Mouse (Mus musculus): ENCODE measurements around the gene Plekhm1. TPM values are rescaled to one million over a fixed set of nuclear protein-coding genes. Genes with fewer than 3 reads are reported as not detected.
"Not testable (repeated sequence)": the region's sequence is repeated elsewhere in the genome, so short reads cannot be mapped to it uniquely, and the experiment has no call there.

Plekhm1 gene
- polyA plus RNA-seq, 1 experiment from 2014 or later = 7.6 TPM

GRCm38 (mm10) chr11:103412950-103413423 lies 500 bp upstream of the Plekhm1 start:
- 5% methylated on average over 14 of the region's 14 CpGs for WGBS
- Histone ChIP-seq H3K36me3 (ENCODE audit: control insufficient read depth, insufficient read depth, low read length) (no peaks in the 10 kb centered on the region), H3K9ac (ENCODE audit: low read length) (peak overlapping the region; percentile 83), H3K27ac (ENCODE audit: low read depth, low read length) (no peak overlapping the region), H3K4me1 (ENCODE audit: control insufficient read depth, insufficient read depth, low read length) (peaks cover 10% of the 10 kb centered on the region; the same call in 1 of the 2 replicates), H3K4me2 (peak overlapping the region; percentile 84), H3K9me3 (ENCODE audit: control insufficient read depth, low read length) (no peaks in the 10 kb centered on the region), H3K27me3 (ENCODE audit: control insufficient read depth, insufficient read depth, low read length) (no peaks in the 10 kb centered on the region), H3K4me3 (ENCODE audit: low read depth, low read length) (peak overlapping the region; percentile 86)
- ATAC-seq (ENCODE audit: low FRiP score) (no peak), DNase-seq (ENCODE audit: low spot score, missing footprints) (no peak)

DNA sequence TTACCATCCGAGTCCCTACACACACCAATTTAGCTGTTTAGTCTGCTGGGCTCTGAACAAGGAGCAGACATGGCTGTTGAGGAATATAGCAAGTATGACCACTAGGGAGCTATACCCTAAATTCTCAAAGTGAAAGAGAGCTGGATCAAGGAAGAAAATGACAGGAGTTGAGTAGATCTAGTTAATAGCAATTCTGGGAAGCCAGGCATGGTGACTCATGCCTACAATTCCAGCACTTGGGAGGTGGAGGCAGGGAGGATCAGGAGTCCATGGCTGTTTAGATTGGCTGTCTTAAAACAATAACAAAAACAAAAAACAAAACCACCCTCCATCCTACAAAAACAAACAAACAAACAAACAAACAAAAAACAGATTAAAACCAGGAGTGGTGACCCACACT lies 1.2 kb downstream of the Plekhm1 start:
- no peak overlapping the region for H3K4me3 ChIP-seq (ENCODE audit: low read depth, low read length)
- H3K4me2 ChIP-seq = peak overlapping the region; percentile 84; the same call in 1 of the 2 replicates

DNA sequence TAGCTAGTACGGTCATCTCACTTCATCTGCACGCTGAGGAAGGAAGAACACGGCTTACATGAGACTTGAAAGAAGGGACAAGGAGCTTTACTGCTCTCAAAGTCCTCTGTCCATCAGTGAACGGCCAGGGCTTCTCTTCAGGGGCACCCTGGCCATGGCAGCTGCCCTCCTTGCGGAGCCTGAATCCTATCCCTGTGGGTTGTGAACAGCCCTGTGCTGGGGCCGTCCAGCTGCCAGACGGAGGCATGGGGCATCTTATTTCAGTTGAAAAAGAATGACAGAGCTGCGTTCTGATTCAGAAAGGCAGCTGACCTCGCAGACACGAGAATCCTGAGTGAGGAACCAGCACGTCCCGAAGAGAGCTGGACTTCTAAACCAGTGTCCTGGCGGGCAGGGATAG lies 3.6 kb downstream of the Plekhm1 start:
- H3K4me1 ChIP-seq (ENCODE audit: control insufficient read depth, insufficient read depth, low read length) = peaks cover 10% of the 10 kb centered on the region; the same call in 1 of the 2 replicates
- H3K27ac ChIP-seq (ENCODE audit: low read depth, low read length) = no peak overlapping the region
- WGBS = 90% methylated on average over 13 of the region's 13 CpGs
- DNase-seq (ENCODE audit: low spot score, missing footprints) = no peak
- H3K9ac ChIP-seq (ENCODE audit: low read length) = no peak overlapping the region
- H3K36me3 ChIP-seq (ENCODE audit: control insufficient read depth, insufficient read depth, low read length) = no peaks in the 10 kb centered on the region
- no peak overlapping the region for H3K4me2 ChIP-seq
- no peaks in the 10 kb centered on the region for H3K27me3 ChIP-seq (ENCODE audit: control insufficient read depth, insufficient read depth, low read length)
- H3K4me3 ChIP-seq (ENCODE audit: low read depth, low read length) = no peak overlapping the region
- H3K9me3 ChIP-seq (ENCODE audit: control insufficient read depth, low read length) = no peaks in the 10 kb centered on the region
- ATAC-seq (ENCODE audit: low FRiP score) = no peak

More for the DNA sequence above, 1.2 kb downstream of the Plekhm1 start:
- no peaks in the 10 kb centered on the region for H3K36me3 ChIP-seq (ENCODE audit: control insufficient read depth, insufficient read depth, low read length)
- ATAC-seq (ENCODE audit: low FRiP score) = no peak
- H3K9me3 ChIP-seq (ENCODE audit: control insufficient read depth, low read length) = no peaks in the 10 kb centered on the region
- H3K27me3 ChIP-seq (ENCODE audit: control insufficient read depth, insufficient read depth, low read length) = no peaks in the 10 kb centered on the region
- 74% methylated on average over 1 of the region's 1 CpGs for WGBS
- H3K27ac ChIP-seq (ENCODE audit: low read depth, low read length) = no peak overlapping the region
- DNase-seq (ENCODE audit: low spot score, missing footprints) = no peak
- no peak overlapping the region for H3K9ac ChIP-seq (ENCODE audit: low read length)
- H3K4me1 ChIP-seq (ENCODE audit: control insufficient read depth, insufficient read depth, low read length) = peaks cover 10% of the 10 kb centered on the region; the same call in 1 of the 2 replicates

DNA sequence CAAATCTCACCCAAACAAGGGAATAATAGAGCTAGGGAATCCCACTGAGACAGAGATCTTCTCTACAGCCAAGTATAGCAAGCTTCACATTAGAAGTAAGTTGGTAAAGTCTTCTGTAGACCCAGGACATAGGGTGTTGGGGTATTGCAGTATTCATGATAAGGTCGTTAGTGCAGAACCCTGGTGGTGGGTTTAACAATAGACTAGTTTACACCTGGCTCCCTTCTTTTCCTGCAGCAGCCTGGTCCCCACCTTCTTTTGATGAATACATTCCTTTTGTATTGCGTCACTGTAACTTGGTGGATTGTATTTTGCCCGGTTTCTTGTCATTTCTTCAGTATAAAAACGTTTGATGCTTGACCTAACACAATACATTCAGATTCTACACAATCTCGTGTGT lies 5.4 kb downstream of the Plekhm1 start:
- H3K4me3 ChIP-seq (ENCODE audit: low read depth, low read length); ATAC-seq (ENCODE audit: low FRiP score); DNase-seq (ENCODE audit: low spot score, missing footprints): not testable (repeated sequence)

DNA sequence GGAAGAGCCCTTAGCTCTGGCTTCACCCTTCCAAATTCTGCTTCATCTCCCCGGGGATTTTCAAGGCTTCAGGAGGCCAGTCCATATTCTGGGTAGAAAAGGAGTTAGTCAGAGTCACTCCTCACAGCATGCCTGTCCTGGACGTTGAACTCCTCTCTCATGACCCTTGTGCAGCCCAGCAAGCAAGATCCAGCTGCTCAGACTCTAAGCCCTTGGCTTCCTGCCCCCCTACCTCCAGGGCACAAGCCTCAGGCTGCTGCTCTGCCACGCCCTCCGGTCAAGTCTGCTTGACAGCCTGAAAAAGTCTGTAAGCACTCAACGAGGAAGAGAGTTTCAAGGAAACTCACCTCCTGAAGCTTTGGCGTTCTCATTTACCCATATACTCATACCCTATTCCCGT lies 5.9 kb downstream of the Plekhm1 start:
- WGBS = 79% methylated on average over 7 of the region's 7 CpGs
- Histone ChIP-seq H3K9me3 (ENCODE audit: control insufficient read depth, low read length) (no peaks in the 10 kb centered on the region), H3K27me3 (ENCODE audit: control insufficient read depth, insufficient read depth, low read length) (no peaks in the 10 kb centered on the region), H3K9ac (ENCODE audit: low read length) (no peak overlapping the region), H3K4me1 (ENCODE audit: control insufficient read depth, insufficient read depth, low read length) (peaks cover 7% of the 10 kb centered on the region; the same call in 1 of the 2 replicates), H3K4me3 (ENCODE audit: low read depth, low read length) (no peak overlapping the region), H3K27ac (ENCODE audit: low read depth, low read length) (no peak overlapping the region), H3K4me2 (no peak overlapping the region), H3K36me3 (ENCODE audit: control insufficient read depth, insufficient read depth, low read length) (no peaks in the 10 kb centered on the region)
- ATAC-seq (ENCODE audit: low FRiP score) (no peak), DNase-seq (ENCODE audit: low spot score, missing footprints) (no peak)

More for the DNA sequence above, 5.4 kb downstream of the Plekhm1 start:
- peaks cover 10% of the 10 kb centered on the region; the same call in 1 of the 2 replicates for H3K4me1 ChIP-seq (ENCODE audit: control insufficient read depth, insufficient read depth, low read length)
- not testable (repeated sequence) for H3K9ac ChIP-seq (ENCODE audit: low read length); H3K27me3 ChIP-seq (ENCODE audit: control insufficient read depth, insufficient read depth, low read length); H3K9me3 ChIP-seq (ENCODE audit: control insufficient read depth, low read length); H3K27ac ChIP-seq (ENCODE audit: low read depth, low read length); H3K36me3 ChIP-seq (ENCODE audit: control insufficient read depth, insufficient read depth, low read length); H3K4me2 ChIP-seq
- 69% methylated on average over 5 of the region's 5 CpGs for WGBS

- 97% methylated on average over 1 of the region's 1 CpGs for WGBS
Measured at GRCm38 (mm10) chr11:103405814-103406213, 6.7 kb downstream of the Plekhm1 start.

DNA sequence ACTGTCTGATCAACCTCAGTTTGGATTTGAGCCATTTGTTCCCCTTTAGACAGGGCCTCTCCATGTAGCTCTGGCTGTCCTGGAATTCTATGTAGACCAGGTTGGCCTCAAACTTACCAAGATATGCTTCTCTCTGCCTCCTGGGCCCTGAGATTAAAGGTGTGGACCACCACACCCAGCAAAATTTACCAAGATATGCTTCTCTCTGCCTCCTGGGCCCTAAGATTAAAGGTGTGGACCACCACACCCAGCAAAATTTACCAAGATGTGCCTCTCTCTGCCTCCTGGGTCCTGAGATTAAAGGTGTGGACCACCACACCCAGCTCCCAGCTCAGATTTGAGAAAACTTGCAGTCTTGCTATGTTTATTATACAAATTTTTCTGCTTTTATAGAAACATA lies 7.9 kb downstream of the Plekhm1 start:
- no peaks in the 10 kb centered on the region for H3K27me3 ChIP-seq (ENCODE audit: control insufficient read depth, insufficient read depth, low read length)
- no peak overlapping the region for H3K9ac ChIP-seq (ENCODE audit: low read length)
- ATAC-seq (ENCODE audit: low FRiP score) (no peak), DNase-seq (ENCODE audit: low spot score, missing footprints) (no peak)
- no peak overlapping the region for H3K4me3 ChIP-seq (ENCODE audit: low read depth, low read length)
- H3K4me2 ChIP-seq = no peak overlapping the region
- no peaks in the 10 kb centered on the region for H3K36me3 ChIP-seq (ENCODE audit: control insufficient read depth, insufficient read depth, low read length)
- no peaks in the 10 kb centered on the region for H3K4me1 ChIP-seq (ENCODE audit: control insufficient read depth, insufficient read depth, low read length)
- H3K9me3 ChIP-seq (ENCODE audit: control insufficient read depth, low read length) = no peaks in the 10 kb centered on the region
- H3K27ac ChIP-seq (ENCODE audit: low read depth, low read length) = no peak overlapping the region

More at GRCm38 (mm10) chr11:103405814-103406213, 6.7 kb downstream of the Plekhm1 start:
- Histone ChIP-seq H3K27ac (ENCODE audit: low read depth, low read length) (no peak overlapping the region), H3K4me2 (no peak overlapping the region), H3K9ac (ENCODE audit: low read length) (no peak overlapping the region), H3K4me3 (ENCODE audit: low read depth, low read length) (no peak overlapping the region), H3K9me3 (ENCODE audit: control insufficient read depth, low read length) (no peaks in the 10 kb centered on the region), H3K36me3 (ENCODE audit: control insufficient read depth, insufficient read depth, low read length) (no peaks in the 10 kb centered on the region), H3K4me1 (ENCODE audit: control insufficient read depth, insufficient read depth, low read length) (no peaks in the 10 kb centered on the region), H3K27me3 (ENCODE audit: control insufficient read depth, insufficient read depth, low read length) (no peaks in the 10 kb centered on the region)
- ATAC-seq (ENCODE audit: low FRiP score) = no peak
- no peak for DNase-seq (ENCODE audit: low spot score, missing footprints)

GRCm38 (mm10) chr11:103403776-103404175 lies 8.7 kb downstream of the Plekhm1 start:
- Histone ChIP-seq H3K9me3 (ENCODE audit: control insufficient read depth, low read length) (no peaks in the 10 kb centered on the region), H3K36me3 (ENCODE audit: control insufficient read depth, insufficient read depth, low read length) (no peaks in the 10 kb centered on the region), H3K4me1 (ENCODE audit: control insufficient read depth, insufficient read depth, low read length) (no peaks in the 10 kb centered on the region), H3K4me2 (no peak overlapping the region), H3K4me3 (ENCODE audit: low read depth, low read length) (no peak overlapping the region), H3K27me3 (ENCODE audit: control insufficient read depth, insufficient read depth, low read length) (no peaks in the 10 kb centered on the region), H3K27ac (ENCODE audit: low read depth, low read length) (no peak overlapping the region), H3K9ac (ENCODE audit: low read length) (no peak overlapping the region)
- DNase-seq (ENCODE audit: low spot score, missing footprints) (no peak), ATAC-seq (ENCODE audit: low FRiP score) (no peak)
- WGBS = 67% methylated on average over 4 of the region's 4 CpGs

GRCm38 (mm10) chr11:103402738-103403137 lies 9.7 kb downstream of the Plekhm1 start:
- DNase-seq (ENCODE audit: low spot score, missing footprints) (no peak), ATAC-seq (ENCODE audit: low FRiP score) (no peak)
- H3K9ac ChIP-seq (ENCODE audit: low read length) = no peak overlapping the region
- 94% methylated on average over 5 of the region's 5 CpGs for WGBS
- no peaks in the 10 kb centered on the region for H3K9me3 ChIP-seq (ENCODE audit: control insufficient read depth, low read length)
- H3K4me3 ChIP-seq (ENCODE audit: low read depth, low read length) = no peak overlapping the region
- H3K36me3 ChIP-seq (ENCODE audit: control insufficient read depth, insufficient read depth, low read length) = no peaks in the 10 kb centered on the region
- no peak overlapping the region for H3K4me2 ChIP-seq
- no peaks in the 10 kb centered on the region for H3K27me3 ChIP-seq (ENCODE audit: control insufficient read depth, insufficient read depth, low read length)
- no peaks in the 10 kb centered on the region for H3K4me1 ChIP-seq (ENCODE audit: control insufficient read depth, insufficient read depth, low read length)
- no peak overlapping the region for H3K27ac ChIP-seq (ENCODE audit: low read depth, low read length)

All from midbrain, embryonic 11.5 days (tissue).